Mouse (Mus musculus): ENCODE data around the gene Ccnl1.
A peak's percentile ranks its signal among the peaks of the same experiment; 100 is the strongest.

Ccnl1 gene

DNA sequence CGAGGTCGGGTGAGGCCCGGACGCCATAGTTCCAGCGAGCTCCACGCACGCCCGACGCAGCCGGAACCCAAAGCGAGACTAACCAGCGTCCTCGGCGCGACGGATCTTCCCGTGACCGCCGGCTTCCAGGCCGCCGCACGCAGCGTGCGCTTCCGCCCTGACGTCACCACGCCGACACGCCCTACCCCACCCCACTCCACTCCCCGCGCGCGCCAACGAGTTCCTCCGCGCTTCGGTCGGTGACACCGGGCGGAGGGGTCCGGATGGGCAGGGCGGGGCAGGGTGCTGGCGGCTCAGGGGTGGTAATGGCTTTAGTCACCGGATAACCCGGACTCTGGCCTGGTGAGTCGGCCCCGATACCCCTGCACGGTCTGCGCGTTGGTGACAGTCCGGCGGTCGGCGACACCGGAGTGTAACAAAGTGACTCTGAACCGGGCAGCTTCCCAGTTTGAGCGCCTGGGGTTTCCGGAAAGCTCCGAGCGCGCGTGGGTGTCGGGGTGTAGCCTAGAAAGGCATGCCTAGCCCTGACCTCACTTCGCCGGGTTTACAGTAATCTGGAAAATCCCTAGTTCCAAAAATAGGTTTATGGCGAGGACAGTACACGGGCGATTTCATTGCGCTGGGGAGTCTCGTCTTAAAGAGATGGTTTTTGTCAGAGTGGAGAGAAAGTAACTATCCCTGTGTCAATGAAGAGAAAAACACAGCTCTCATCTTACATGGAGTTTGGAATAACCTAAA is at the start of gene Ccnl1:
Gene Ccnl1 (minus strand): TSS at position 148 of the 738 bp plus-strand sequence.
- peak; percentile 97 to 98 for DNase-seq

DNA sequence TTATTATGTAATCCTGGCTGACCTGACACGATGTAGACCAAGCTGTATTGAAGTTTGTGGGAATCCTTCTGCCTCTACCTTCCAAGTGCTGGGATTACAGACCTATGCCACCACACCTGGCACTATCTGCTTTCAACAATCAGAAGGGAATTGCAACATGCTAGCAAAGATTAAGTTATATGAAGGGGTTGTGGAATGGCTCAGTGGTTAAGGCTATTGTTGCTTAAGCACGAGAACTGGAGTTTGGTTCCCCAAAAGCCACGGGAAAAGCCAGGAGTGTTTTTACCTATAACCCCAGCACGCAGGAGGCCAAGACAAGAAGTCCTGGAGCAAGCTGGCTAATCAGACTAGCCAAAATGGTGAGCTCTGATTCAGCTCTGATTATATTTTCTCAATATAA is 46.9 kb upstream of the Ccnl1 start:
- no peak for DNase-seq

DNA sequence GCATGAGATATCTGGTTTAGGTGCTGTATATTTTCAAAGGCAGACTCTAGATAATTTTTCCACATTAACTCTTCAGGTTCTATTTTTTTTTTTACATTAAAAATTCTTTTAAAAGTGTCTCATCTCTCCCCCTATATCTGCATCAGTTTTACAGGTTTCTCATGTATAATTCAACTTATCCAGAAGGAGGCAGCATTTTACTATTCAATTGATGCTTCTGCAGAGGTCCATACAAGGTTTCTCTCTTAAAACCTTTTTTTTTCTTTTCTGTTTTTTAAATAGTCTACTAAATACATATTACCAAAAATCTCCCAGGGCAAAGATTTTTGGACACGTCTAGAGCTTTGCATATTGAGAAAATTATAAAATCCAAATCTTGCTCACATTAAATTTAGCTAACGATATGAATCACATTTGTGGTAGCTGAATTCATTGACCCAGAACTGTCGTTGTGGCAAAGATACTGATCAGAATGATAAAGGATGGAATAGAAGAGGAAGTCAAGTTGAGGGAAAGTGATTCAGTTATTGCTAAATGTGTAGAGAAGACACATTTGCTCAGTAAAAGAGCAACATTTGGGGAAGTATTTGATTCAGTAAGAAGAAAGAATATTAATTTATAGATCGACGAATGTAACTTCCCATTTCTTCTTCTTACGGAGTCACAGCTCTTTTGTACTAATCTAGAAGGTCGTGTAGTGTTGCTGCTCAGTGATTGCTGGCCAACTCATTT is 46.3 kb upstream of the Ccnl1 start:
- no peak for DNase-seq

DNA sequence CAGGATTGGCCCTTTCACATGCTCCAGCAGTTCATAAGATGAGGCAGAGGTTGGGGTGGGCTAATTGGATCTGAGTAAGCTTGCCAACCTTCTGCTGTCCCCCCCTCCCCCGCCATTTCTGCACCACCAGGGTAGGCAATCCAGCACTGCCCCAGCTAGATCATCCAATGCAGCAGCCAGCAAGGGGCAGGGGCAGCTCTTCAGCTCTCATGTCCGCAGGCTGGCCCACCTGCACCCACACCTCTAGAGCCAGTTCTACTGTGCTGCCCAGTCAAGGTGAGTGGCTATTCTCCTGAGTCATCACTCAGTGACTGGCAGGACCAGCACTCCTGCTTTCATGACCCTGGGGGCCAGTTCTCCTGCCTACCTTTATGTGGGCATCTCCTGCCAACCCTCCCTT is 42.4 kb upstream of the Ccnl1 start:
- no peak for DNase-seq

DNA sequence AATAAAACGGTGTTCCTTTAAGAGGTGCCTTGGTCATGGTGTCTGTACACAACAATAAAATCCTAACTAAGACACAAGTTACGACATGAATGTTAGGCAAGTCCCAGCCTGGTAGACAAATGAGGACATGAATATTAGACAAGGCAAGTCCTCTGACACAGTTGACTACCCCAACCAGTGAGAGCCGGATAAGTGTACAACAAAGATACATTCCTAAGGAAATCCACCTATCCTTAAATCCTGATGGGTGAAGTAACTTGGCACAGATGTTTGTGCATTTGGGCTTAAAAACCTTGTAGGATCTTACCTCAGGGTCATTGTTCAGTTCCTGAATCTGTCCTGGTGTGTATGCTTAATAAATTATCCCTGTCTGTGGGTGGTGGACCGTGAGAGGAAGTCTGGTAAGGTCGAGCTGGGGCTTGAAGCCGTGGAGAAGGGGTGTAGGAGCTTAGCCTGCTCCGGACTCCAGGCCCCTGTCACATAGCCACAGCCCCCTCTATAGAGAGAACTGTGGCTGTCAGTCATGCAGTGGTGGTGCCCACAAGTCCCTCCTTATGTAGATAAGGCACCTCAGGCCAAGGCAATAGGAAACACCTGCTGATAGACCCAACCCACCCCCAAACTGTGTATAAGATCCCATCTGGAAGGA is 39.4 kb upstream of the Ccnl1 start:
- DNase-seq = no peak

DNA sequence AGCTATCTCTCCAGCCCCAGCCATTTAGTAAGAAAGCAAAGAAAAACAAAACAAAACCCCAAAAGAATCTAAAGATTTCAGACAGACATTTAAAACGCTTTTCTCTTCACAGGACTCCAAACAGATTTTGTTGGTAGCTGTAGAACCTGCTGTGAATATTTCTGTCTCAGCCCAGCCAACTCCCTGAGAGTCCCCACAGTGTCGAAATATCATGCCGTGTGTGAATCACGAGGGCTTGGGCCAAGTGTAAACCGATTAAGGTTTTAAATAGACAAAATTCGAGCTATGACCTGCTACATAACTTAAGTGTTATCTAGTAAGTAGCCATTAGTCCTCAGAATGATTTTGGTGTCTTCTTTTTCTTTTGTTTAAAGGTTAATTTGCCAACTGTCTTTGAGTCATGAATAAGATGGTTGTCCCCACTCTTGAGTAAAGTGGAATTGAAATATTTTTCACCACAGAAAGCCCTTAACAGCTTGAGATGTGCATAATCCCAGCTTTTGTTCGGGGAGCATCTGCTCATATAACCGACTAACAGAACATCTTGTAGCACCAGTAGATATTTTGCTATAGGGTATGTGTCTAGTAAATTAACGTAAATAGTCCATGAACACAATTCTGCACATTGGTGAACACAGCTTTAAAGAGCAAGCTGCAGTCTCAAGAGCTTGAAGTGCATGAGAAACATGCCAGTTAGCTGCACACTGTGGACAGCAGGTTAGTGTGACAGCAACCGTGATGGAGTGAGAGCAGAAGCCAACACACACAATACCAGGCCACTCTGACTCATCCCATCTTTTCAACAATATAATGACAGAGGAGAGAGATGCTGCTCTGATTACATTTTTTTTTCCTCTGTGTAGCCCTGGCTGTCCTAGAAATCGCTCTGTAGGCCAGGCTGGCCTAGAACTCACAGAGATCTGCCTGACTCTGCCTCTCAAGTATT is 34.6 kb upstream of the Ccnl1 start:
- DNase-seq = no peak

DNA sequence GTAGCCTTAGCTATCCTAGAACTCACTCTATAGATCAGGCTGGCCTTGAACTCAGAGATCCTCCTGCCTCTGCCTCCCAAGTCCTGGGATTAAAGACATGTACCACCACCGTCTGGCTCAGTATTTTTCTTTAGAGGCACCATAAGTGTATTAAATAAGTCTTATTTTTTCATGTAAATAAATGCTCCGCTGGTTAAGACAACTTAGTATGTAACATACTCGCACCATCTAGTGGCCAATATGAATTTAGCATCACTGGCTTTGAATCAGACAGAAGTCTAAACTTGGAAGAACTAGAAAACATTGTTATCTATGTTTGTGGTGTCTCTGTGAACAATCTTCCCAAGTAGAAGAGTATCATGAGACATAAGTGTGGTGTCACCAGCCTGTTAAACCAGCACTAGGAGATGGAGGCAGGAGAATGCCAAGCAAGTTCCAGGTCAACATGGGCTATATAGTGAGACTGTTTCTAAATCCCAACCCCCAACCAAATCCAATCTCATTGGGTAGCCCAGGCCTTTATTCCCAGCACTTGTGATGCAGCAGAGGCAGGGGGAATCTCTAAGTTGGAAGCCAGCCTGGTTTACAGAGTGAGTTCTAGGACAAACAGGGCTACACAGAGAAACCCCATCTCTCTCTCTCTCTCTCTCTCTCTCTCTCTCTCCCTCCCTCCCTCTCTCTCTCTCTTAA is 33.1 kb upstream of the Ccnl1 start:
- peak in 1 of 2 experiments; percentile 33 for DNase-seq

DNA sequence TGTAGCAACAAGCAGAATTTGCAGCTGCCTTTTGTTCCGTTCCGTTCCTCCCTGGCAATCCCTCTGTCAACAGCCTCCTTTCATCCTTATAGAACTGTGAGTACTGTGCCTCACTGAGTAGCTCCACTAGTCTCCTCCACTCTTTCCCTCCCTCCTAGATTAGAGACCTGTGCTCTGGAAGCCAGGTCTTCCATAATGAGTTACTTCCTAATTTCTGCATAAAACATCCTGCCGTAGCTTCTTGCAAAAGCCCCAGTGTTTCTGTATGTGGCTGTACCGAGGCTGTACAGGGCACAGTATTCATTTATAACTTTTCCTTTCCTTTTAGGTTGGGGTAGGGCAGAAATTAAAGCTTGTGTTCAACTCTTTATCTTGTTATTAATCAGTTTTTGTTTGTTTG is 32.5 kb upstream of the Ccnl1 start:
- no peak for DNase-seq

DNA sequence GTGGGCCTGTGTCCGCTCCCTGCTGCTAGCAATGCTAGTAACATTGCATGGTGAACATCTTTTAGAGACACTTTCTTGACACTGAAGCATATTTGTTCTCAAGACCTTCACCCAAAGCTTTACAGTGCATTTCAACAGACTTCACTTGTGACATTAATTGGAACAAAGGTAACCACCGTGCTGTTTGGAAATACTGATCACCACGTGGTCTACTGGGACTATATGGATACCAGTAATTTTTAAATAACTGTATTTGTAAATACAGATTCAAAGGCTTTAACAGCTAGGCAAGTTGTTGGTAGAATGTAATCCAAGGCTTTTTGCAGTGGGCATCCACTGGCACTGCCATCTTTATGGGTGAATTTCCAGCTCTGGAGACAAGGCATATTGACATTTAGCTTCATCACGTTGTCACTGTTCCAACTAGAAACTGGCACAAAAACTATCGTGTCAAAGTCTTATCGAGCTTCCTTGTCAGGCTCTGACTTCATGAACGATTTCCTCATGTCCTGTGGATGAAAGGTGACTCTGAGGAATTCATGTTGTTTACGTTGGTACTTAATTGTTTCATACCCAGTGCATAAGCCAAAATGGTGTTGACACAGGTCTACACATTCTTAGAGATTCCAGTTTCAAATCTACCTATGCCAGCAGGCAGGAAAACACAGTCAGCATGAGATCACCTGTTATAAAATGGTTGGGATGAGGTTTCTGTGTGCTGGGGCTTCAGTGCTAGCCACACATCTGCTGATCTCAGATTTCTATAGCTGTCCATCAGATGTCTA is 30.9 kb upstream of the Ccnl1 start:
- DNase-seq = no peak

DNA sequence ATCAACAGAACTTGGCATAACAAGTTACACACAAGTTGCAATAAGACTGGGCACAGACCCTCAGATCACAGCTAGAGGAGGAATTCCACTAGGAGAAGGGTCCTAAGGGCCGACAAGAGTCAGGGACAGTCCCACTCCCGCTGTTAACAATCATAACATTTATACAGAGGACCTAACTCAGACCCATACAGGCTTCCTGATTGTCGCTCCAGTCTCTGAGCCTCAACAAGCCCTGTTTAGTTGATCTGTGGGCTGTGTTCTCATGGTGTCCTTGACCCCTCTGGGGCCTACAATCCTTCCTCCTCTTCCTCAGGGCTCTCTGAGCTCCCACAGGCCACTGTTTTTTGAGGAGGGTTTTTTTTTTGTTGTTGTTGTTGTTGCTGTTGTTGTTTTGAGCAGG is 18.2 kb upstream of the Ccnl1 start:
- no peak for DNase-seq

DNA sequence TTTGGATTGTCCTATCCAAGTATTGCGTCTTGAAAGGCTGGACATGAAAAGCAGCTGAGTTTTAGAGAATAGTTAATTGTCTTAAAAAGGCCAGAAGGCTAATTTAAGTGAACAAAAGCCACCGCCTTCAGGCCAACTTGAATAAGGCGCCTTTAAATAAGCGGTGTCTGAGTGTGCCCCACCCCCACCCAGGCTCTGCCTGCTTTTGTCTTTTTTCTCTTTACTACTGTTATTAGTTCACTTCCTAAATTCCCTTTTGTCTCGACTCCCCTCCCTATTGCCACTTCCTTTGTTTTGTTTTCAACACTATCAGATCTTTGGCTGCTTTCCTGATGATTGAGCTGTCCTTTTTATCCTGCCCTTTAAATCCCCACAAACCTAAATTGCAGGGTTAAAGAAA is 17.3 kb upstream of the Ccnl1 start:
- DNase-seq = peak; percentile 64 to 75

DNA sequence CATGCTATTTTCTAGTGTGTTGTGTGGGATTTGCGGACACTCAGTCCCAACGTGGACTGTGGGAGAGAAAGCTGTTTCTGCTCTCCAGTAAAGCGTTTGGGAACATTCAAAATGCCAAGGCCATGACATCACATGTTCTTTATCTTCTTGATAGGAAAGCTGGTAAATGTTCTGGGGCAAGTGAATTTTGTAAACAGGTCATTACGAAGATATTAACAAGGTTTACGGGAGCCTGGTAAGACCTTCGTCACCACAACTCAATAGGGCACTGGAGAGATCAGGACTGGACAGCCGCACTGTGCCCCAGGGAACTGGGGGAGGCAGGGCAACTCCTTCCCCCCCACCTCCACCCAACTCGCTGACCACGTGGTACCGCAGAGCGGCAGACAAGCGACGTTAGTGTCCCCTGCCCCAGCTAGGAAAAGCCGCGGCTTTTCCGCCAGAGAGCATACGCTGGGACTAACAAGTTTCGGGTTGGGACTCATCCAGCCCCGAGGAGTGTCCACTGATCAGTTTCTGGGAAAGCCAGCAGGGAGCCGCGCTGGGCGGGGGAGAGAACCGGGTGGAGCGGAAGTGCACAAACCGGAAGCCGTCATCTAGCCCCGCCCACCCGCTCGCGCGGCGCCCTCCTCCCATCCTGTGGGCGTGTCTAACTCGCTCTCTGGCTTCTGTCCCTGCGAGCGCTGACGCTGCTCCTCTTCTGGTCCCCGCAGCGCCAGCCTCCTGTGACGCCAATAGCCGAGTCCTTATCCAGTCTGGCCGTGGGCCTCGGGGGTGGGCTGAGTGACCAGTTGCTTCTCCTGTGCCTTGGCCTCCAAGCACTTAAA is 16.4 kb upstream of the Ccnl1 start:
- peak; percentile 98 to 99 for DNase-seq

DNA sequence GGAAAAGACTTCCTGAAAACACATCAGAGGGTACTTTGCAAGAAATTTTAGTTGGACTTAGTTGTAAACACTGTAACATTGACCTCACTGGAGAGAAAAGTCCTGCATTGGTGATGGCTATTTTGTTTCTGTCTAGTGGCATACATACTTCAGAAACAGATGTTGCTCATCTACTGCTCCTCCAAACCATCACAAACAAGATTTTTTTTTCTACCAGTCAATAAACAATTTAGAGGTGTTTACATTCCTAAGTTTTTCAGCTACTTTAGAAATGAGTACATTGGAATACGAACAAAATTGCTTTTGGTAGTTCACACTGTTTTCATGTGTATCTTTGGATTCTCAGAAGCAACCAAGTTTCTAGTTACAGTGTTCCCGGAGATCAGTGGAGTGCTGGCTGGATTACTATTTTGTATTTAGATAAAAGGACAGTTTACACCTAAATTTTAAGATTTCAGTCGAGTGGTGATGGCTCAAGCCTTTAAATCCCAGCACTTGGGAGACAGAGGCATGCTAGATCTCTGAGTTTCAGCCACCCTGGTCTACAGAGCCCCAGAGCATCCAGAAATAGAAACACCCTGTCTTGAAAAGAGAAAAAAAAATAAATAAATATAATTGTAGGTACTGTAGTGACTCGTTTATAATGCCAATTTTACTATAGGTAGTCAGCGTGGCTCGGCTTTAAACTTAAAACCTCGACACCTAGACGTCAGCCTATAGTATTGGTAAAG is 15.6 kb upstream of the Ccnl1 start:
- no peak for DNase-seq

DNA sequence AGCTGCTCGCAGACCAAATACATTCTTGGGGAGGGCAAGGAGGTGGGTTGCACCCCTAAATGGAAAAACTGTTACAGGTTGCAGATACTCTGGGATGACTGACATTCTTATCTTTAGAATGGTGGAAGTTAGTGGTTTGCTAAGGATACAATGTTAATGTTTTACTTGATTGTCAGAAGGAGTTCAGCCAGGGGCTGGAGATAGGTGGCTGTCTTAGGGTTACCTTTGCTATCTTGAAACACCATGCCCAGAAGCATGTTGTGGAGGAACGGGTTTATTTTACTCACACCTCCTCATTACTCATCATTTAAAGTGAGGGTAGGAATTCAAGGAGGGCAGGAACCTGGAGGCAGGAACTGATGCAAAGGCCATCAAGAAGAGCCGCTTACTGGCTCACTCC is 11.1 kb upstream of the Ccnl1 start:
- DNase-seq = no peak

DNA sequence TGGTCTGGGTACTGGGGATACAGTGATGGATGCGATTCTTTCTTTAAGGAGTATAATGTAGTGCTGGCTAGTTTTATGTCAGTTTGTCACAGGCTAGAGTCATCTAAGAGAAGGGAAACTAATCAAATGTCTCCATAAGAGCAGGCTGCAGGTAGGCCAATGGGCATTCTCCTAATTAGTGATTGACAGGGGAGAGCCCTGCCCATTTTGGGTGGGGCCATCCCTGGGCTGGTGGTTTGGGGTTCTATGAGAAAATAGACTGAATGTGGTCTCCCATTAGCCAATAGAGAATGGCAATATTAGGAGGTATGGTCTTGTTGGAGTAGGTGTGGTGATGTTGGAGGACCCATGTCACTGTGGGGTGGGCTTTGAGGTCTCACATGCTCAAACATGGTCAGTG is 8.3 kb upstream of the Ccnl1 start:
- no peak for DNase-seq

DNA sequence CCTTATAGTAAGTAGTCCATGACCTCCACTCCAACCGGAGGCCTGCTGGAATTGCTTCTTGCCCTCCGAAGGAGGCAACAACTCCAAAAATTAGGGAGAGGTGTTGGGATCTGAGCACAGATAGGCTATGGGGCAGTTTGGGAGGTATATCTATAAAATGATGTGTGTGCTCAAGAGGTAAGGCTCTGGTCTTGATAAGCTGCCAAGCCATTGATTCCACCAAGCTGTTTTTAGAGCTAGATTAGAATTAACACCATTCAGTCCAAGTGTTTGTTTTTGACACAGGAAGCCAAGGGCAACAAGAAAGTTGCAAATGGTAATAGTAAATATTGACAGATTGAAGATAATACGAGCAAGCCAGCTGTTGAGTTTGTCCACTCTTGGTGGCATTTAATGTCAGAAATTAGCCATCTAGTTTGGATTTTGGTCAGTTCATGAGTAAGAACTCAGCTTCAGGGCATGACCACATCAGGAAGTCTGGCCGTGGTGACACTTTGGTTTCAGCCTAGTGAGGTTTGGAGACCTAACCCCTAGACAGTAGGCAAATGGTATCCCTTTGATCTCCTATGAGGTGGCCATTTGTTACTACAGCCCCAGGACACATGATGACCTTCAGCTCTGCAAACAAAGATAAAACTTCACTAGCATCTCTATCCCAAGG is 4.4 kb upstream of the Ccnl1 start:
- DNase-seq = no peak

DNA sequence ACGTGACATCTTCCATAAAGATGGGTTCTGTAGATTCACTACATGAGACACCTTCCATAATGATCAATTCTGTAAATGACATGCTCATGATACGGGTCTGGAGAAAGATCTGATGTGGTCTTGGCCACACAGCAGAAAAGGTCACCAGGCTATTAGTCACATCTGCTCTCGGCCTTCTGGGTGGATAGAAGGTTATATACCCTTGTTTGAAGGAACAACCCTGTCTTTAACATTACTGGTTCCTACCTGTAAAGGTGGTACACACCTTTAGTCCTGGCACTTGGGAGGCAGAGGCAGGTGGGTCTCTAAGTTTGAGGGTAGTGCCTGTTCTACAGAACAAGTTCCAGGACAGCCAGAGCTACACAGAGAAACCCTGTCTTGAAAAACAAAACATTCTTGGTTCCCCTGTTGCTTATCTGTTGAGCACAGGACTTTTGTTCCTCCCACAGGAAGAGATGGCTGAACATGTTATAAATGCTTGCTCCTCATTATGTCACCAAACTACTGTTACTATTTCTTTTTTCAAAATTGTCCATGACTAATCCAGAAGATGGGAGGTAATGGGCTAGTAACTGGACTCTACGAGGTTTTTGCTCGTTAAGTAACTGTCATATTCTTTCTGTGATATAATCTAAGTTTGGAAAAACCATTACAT is 2.4 kb upstream of the Ccnl1 start:
- no peak for DNase-seq

DNA sequence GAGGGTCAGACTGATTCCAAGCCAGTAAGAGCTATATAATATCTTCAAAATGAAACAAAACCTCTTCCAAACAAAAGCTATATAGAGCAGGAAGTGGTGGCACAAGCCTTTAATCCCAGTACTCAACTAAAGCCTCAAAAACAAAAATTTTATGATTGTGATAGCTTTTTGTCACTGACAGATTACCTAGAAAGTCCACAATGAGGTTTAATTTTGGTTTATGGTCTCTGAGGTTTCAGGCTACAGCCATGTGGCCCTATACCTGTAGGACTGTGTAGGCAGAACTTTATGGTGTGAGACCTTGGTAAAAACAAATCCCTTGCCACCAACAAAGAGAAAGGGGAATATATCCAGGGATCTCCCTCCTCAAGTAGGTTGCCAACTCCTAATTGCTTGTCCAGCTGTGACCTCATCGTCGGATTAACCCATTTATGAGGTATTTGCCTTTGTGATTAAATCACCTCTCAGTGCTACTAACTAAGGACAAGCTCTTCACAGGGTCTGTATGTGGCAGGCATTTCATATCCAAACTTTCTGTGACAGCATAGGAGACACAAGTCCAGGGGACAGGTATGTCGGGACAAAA is 1.5 kb upstream of the Ccnl1 start:
- no peak for DNase-seq

Measured in kidney, postnatal 4 days (tissue).